Mouse (Mus musculus): ENCODE data around the gene Cmtm2a. TPM values are rescaled to one million over a fixed set of nuclear protein-coding genes. Genes with fewer than 3 reads are reported as not detected.
"Not testable (repeated sequence)": the region's sequence is repeated elsewhere in the genome, so short reads cannot be mapped to it uniquely, and the experiment has no call there.

The Cmtm2a gene
- polyA plus RNA-seq, 1 experiment from 2014 or later: not detected

GRCm38 (mm10) chr8:104309441-104310155 is 16.6 kb upstream of the Cmtm2a start, which contains the start of the genes Gm45711 and Cmtm1:
Gene Gm45711 (minus strand): TSS chr8:104310081.
Gene Cmtm1 (minus strand): TSS chr8:104310145.
- not testable (repeated sequence) for H3K27me3 ChIP-seq (ENCODE audit: control insufficient read depth, insufficient read depth, low read length); H3K27ac ChIP-seq (ENCODE audit: low read depth, low read length); H3K4me2 ChIP-seq (replicated peaks; ENCODE audit: low read depth, low read length); H3K4me1 ChIP-seq (replicated peaks; ENCODE audit: control insufficient read depth, insufficient read depth, low read length); ATAC-seq (ENCODE audit: low FRiP score); H3K9me3 ChIP-seq (ENCODE audit: control insufficient read depth, low read length); H3K4me3 ChIP-seq (ENCODE audit: low read depth, low read length); H3K9ac ChIP-seq (ENCODE audit: low read depth, low read length); H3K36me3 ChIP-seq (ENCODE audit: control insufficient read depth, insufficient read depth, low read length); DNase-seq (ENCODE audit: low spot score)
- 86% methylated on average over 35 of the region's 36 CpGs for whole genome bisulfite sequencing

- H3K27me3 ChIP-seq (ENCODE audit: control insufficient read depth, insufficient read depth, low read length); DNase-seq (ENCODE audit: low spot score); H3K27ac ChIP-seq (ENCODE audit: low read depth, low read length); ATAC-seq (ENCODE audit: low FRiP score); H3K4me3 ChIP-seq (ENCODE audit: low read depth, low read length); H3K9me3 ChIP-seq (ENCODE audit: control insufficient read depth, low read length); H3K9ac ChIP-seq (ENCODE audit: low read depth, low read length); H3K36me3 ChIP-seq (ENCODE audit: control insufficient read depth, insufficient read depth, low read length); H3K4me1 ChIP-seq (replicated peaks; ENCODE audit: control insufficient read depth, insufficient read depth, low read length); H3K4me2 ChIP-seq (replicated peaks; ENCODE audit: low read depth, low read length): not testable (repeated sequence)
- 55% methylated on average over 6 of the region's 6 CpGs for WGBS
Measured at GRCm38 (mm10) chr8:104308341-104308740, 15.4 kb upstream of the Cmtm2a start.

GRCm38 (mm10) chr8:104304962-104305361 is 12.0 kb upstream of the Cmtm2a start:
- WGBS: 90% methylated on average over 11 of the region's 11 CpGs
- no peaks in the 10 kb centered on the region for H3K36me3 ChIP-seq (ENCODE audit: control insufficient read depth, insufficient read depth, low read length)
- H3K4me2 ChIP-seq (replicated peaks; ENCODE audit: low read depth, low read length): no peak overlapping the region
- no peaks in the 10 kb centered on the region for H3K4me1 ChIP-seq (replicated peaks; ENCODE audit: control insufficient read depth, insufficient read depth, low read length)
- no peaks in the 10 kb centered on the region for H3K27me3 ChIP-seq (ENCODE audit: control insufficient read depth, insufficient read depth, low read length)
- no peak overlapping the region for H3K27ac ChIP-seq (ENCODE audit: low read depth, low read length)
- H3K9me3 ChIP-seq (ENCODE audit: control insufficient read depth, low read length): no peaks in the 10 kb centered on the region
- H3K4me3 ChIP-seq (ENCODE audit: low read depth, low read length): no peak overlapping the region
- DNase-seq (ENCODE audit: low spot score) (no peak), ATAC-seq (ENCODE audit: low FRiP score) (no peak)
- H3K9ac ChIP-seq (ENCODE audit: low read depth, low read length): no peak overlapping the region

GRCm38 (mm10) chr8:104302536-104302935 is 9.6 kb upstream of the Cmtm2a start:
- H3K4me3 ChIP-seq (ENCODE audit: low read depth, low read length); DNase-seq (ENCODE audit: low spot score); H3K36me3 ChIP-seq (ENCODE audit: control insufficient read depth, insufficient read depth, low read length); H3K4me1 ChIP-seq (replicated peaks; ENCODE audit: control insufficient read depth, insufficient read depth, low read length); H3K9ac ChIP-seq (ENCODE audit: low read depth, low read length); H3K4me2 ChIP-seq (replicated peaks; ENCODE audit: low read depth, low read length); H3K27me3 ChIP-seq (ENCODE audit: control insufficient read depth, insufficient read depth, low read length); ATAC-seq (ENCODE audit: low FRiP score); H3K27ac ChIP-seq (ENCODE audit: low read depth, low read length); H3K9me3 ChIP-seq (ENCODE audit: control insufficient read depth, low read length): not testable (repeated sequence)
- 90% methylated on average over 4 of the region's 4 CpGs for WGBS

- peak; percentile 90 for ATAC-seq (ENCODE audit: low FRiP score)
Measured at GRCm38 (mm10) chr8:104301577-104301976, 8.6 kb upstream of the Cmtm2a start.

GRCm38 (mm10) chr8:104294396-104294795 is 1.4 kb upstream of the Cmtm2a start:
- 92% methylated on average over 1 of the region's 1 CpGs for WGBS
- ATAC-seq (ENCODE audit: low FRiP score) (no peak), DNase-seq (ENCODE audit: low spot score) (no peak)
- no peak overlapping the region for H3K27ac ChIP-seq (ENCODE audit: low read depth, low read length)
- H3K4me1 ChIP-seq (replicated peaks; ENCODE audit: control insufficient read depth, insufficient read depth, low read length): no peaks in the 10 kb centered on the region
- no peak overlapping the region for H3K9ac ChIP-seq (ENCODE audit: low read depth, low read length)
- no peaks in the 10 kb centered on the region for H3K9me3 ChIP-seq (ENCODE audit: control insufficient read depth, low read length)
- H3K36me3 ChIP-seq (ENCODE audit: control insufficient read depth, insufficient read depth, low read length): no peaks in the 10 kb centered on the region
- H3K27me3 ChIP-seq (ENCODE audit: control insufficient read depth, insufficient read depth, low read length): no peaks in the 10 kb centered on the region
- no peak overlapping the region for H3K4me2 ChIP-seq (replicated peaks; ENCODE audit: low read depth, low read length)
- H3K4me3 ChIP-seq (ENCODE audit: low read depth, low read length): no peak overlapping the region

More at GRCm38 (mm10) chr8:104301577-104301976, 8.6 kb upstream of the Cmtm2a start:
- DNase-seq (ENCODE audit: low spot score): peak; percentile 48
- not testable (repeated sequence) for H3K27me3 ChIP-seq (ENCODE audit: control insufficient read depth, insufficient read depth, low read length); H3K4me1 ChIP-seq (replicated peaks; ENCODE audit: control insufficient read depth, insufficient read depth, low read length); H3K9ac ChIP-seq (ENCODE audit: low read depth, low read length); H3K4me2 ChIP-seq (replicated peaks; ENCODE audit: low read depth, low read length); H3K36me3 ChIP-seq (ENCODE audit: control insufficient read depth, insufficient read depth, low read length); H3K9me3 ChIP-seq (ENCODE audit: control insufficient read depth, low read length); H3K4me3 ChIP-seq (ENCODE audit: low read depth, low read length); H3K27ac ChIP-seq (ENCODE audit: low read depth, low read length)
- WGBS: 8% methylated on average over 3 of the region's 3 CpGs

GRCm38 (mm10) chr8:104268937-104269440 is 24.0 kb downstream of the Cmtm2a start:
- Histone ChIP-seq H3K27me3 (ENCODE audit: control insufficient read depth, insufficient read depth, low read length) (no peaks in the 10 kb centered on the region), H3K4me2 (replicated peaks; ENCODE audit: low read depth, low read length) (no peak overlapping the region), H3K27ac (ENCODE audit: low read depth, low read length) (no peak overlapping the region), H3K36me3 (ENCODE audit: control insufficient read depth, insufficient read depth, low read length) (no peaks in the 10 kb centered on the region), H3K4me3 (ENCODE audit: low read depth, low read length) (no peak overlapping the region), H3K9me3 (ENCODE audit: control insufficient read depth, low read length) (no peaks in the 10 kb centered on the region), H3K4me1 (replicated peaks; ENCODE audit: control insufficient read depth, insufficient read depth, low read length) (no peaks in the 10 kb centered on the region), H3K9ac (ENCODE audit: low read depth, low read length) (no peak overlapping the region)
- no peak for DNase-seq (ENCODE audit: low spot score)
- no peak for ATAC-seq (ENCODE audit: low FRiP score)
- WGBS: 89% methylated on average over 6 of the region's 6 CpGs

- no peaks in the 10 kb centered on the region for H3K9me3 ChIP-seq (ENCODE audit: control insufficient read depth, low read length)
Measured at GRCm38 (mm10) chr8:104268368-104268767, 24.6 kb downstream of the Cmtm2a start.

More at GRCm38 (mm10) chr8:104268368-104268767, 24.6 kb downstream of the Cmtm2a start:
- H3K4me2 ChIP-seq (replicated peaks; ENCODE audit: low read depth, low read length): no peak overlapping the region
- no peak overlapping the region for H3K4me3 ChIP-seq (ENCODE audit: low read depth, low read length)
- DNase-seq (ENCODE audit: low spot score) (no peak), ATAC-seq (ENCODE audit: low FRiP score) (no peak)
- no peaks in the 10 kb centered on the region for H3K4me1 ChIP-seq (replicated peaks; ENCODE audit: control insufficient read depth, insufficient read depth, low read length)
- H3K27ac ChIP-seq (ENCODE audit: low read depth, low read length): no peak overlapping the region
- no peak overlapping the region for H3K9ac ChIP-seq (ENCODE audit: low read depth, low read length)
- H3K27me3 ChIP-seq (ENCODE audit: control insufficient read depth, insufficient read depth, low read length): no peaks in the 10 kb centered on the region
- no peaks in the 10 kb centered on the region; the same call in 1 of the 2 replicates for H3K36me3 ChIP-seq (ENCODE audit: control insufficient read depth, insufficient read depth, low read length)

All from hindbrain, embryonic 11.5 days (tissue).